Mouse (Mus musculus) neural tube, embryonic 11.5 days (tissue): ENCODE measurements around the gene Pip4k2b. TPM values are rescaled to one million over a fixed set of nuclear protein-coding genes. Genes with fewer than 3 reads are reported as not detected.

ENCODE experiments used
- ATAC-seq: fragments of 200-750 bp; cut with Nextera tagmentation; 2 replicates; pipeline ENCODE4 v1.8.0; 2017; ENCODE audit warnings: moderate number of reproducible peaks, mild to moderate bottlenecking, moderate TSS enrichment, moderate library complexity; ENCODE audit not compliant: insufficient read depth, low FRiP score, low TSS enrichment
- DNase-seq: peaks from one replicate; pipeline ENCODE4 v3.0.0-alpha.2; 2015; ENCODE audit warnings: low spot score
- H3K27ac ChIP-seq: fragments of 300-500 bp; sonication (generic); 2 replicates; pipeline ENCODE4 v1.5.1; 2014; ENCODE audit warnings: low read depth, mild to moderate bottlenecking, low read length
- H3K27me3 ChIP-seq: fragments of 300-500 bp; sonication (generic); 2 replicates; pipeline ENCODE4 v1.6.1; 2014; ENCODE audit warnings: mild to moderate bottlenecking, low read length, mixed read lengths; ENCODE audit not compliant: control insufficient read depth, insufficient read depth
- H3K36me3 ChIP-seq: fragments of 300-500 bp; sonication (generic); 2 replicates; pipeline ENCODE4 v1.6.1; 2014; ENCODE audit warnings: mild to moderate bottlenecking, low read length, moderate library complexity, mixed read lengths; ENCODE audit not compliant: control insufficient read depth, insufficient read depth
- H3K4me1 ChIP-seq: fragments of 300-500 bp; sonication (generic); 2 replicates; pipeline ENCODE4 v1.6.1; 2014; ENCODE audit warnings: low read length, mixed read lengths; ENCODE audit not compliant: control insufficient read depth, insufficient read depth
- H3K4me2 ChIP-seq: fragments of 300-500 bp; sonication (generic); 2 replicates; pipeline ENCODE4 v1.6.1; 2014; ENCODE audit warnings: low read depth, mild to moderate bottlenecking, moderate library complexity
- H3K4me3 ChIP-seq: fragments of 300-500 bp; sonication (generic); 2 replicates; pipeline ENCODE4 v1.5.1; 2014; ENCODE audit warnings: low read depth, low read length
- H3K9ac ChIP-seq: fragments of 300-500 bp; sonication (generic); 2 replicates; pipeline ENCODE4 v1.6.1; 2014; ENCODE audit warnings: mild to moderate bottlenecking, low read length
- H3K9me3 ChIP-seq: fragments of 300-500 bp; sonication (generic); 2 replicates; pipeline ENCODE4 v1.6.1; 2016; ENCODE audit warnings: low read length; ENCODE audit not compliant: control insufficient read depth
- WGBS: fragments of 180-500 bp; shearing (Covaris S2); extraction: QIAGEN DNeasy Blood & Tissue Kit; methylation state at CpG from one replicate; pipeline ENCODE4 v1.1.7; 2014; 5-methylcytosine and 5-hydroxymethylcytosine counted together
- polyA plus RNA-seq: library from polyadenylated mRNA; unstranded; fragments of >200 nt; fragmentation: Nextera tagmentation; extraction: Ambion mirVana; gene quantifications from 2 replicates; pipeline ENCODE4 v1.2.1, GENCODE M21; 2014

Pip4k2b gene
- polyA plus RNA-seq, 1 experiment from 2014 or later, result 2.8 TPM

DNA sequence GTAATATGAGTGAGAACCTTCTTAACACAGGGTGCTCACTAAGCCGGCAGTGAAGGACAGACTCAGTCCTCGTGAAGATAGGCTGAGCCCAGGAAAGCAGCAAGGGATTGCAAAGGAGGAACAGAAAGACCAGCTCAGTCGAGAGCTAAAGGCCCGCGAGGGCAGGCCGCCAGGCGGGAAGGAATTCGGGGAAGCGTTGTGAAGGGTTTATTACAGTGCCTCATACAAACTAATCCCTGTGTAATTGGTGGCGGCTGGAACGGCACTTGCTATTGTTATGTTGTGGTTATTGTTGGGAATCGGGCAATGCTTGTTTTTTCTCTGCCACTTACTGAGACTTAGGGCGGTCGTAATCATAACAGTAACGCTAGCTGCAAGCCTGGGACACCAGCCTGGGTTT is 67.1 kb downstream of the Pip4k2b start:
- Histone ChIP-seq H3K9ac (no peak overlapping the region), H3K27ac (no peak overlapping the region), H3K36me3 (peaks cover 29% of the 10 kb centered on the region), H3K4me1 (0 out of 2 replicates have a peak, but pooled peaks cover 2% of the 10 kb centered on the region), H3K4me3 (no peak overlapping the region), H3K4me2 (no peak overlapping the region), H3K9me3 (no peaks in the 10 kb centered on the region), H3K27me3 (no peaks in the 10 kb centered on the region)
- 45% methylated on average over 15 of the region's 15 CpGs for WGBS
- no peak for ATAC-seq
- no peak for DNase-seq

DNA sequence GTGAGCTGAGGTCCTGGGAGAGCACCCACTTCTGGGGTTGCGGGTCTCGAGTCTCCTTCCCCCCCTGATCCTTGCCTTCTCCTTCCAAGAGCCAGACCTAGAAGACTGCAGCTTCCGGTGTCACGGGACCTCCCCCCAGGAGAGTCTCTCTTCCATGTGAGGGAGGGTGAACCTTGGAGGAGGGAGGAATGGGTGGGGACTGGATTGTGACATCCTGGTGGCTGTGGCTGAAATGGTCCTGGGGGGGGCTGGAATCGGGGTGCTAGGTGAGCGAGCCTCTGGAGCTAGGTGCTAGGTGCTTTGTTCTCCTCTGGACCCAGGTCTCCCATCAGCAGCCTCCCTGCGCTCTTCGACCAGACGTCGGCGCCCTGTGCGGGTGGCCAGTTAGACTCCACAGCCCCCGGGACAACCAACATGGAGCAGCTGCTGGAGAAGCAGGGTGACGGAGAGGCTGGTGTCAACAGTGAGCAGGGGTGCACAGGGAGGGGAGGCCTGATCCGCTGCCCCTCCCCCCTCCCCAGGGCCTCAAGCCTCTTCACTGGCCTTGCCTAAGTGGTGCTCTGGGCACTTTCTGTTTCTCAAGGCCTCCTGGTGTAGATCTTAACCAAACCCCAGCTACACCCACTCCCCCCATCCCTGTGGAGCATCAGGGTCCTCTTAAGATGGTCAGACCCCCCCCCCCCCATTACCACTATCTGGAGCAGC is 68.3 kb downstream of the Pip4k2b start:
- peaks cover 31% of the 10 kb centered on the region for H3K36me3 ChIP-seq
- no peak overlapping the region for H3K4me2 ChIP-seq
- H3K27ac ChIP-seq, result no peak overlapping the region
- H3K9me3 ChIP-seq, result no peaks in the 10 kb centered on the region
- 87% methylated on average over 14 of the region's 15 CpGs for WGBS
- no peak overlapping the region for H3K4me3 ChIP-seq
- H3K27me3 ChIP-seq, result no peaks in the 10 kb centered on the region
- no peak for DNase-seq
- no peak overlapping the region for H3K9ac ChIP-seq
- H3K4me1 ChIP-seq, result 0 out of 2 replicates have a peak, but pooled peaks cover 2% of the 10 kb centered on the region
- no peak for ATAC-seq

DNA sequence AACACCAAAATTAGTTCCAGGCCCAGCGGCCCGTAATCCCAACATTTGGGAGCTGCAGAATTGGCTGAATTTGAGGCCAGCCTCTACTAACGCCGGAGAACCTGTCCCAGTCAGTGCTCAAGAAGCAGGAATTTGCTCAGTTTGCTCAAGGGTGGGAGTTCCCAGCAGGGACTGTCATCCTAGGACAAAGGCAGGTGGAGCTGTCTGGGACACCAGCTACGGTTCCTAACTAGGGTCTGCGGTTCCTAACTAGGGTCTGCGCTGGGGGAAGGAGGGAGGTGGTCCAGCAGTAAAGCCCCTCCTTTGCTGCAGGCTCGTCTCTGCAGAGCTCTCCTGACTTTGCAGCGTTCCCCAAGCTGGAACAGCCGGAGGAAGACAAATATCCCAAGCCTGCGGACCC is 71.4 kb downstream of the Pip4k2b start:
- ATAC-seq (no peak), DNase-seq (no peak)
- H3K9me3 ChIP-seq, result no peaks in the 10 kb centered on the region
- 94% methylated on average over 11 of the region's 11 CpGs for WGBS
- H3K4me1 ChIP-seq, result 0 out of 2 replicates have a peak, but pooled peaks cover 2% of the 10 kb centered on the region
- H3K27me3 ChIP-seq, result no peaks in the 10 kb centered on the region
- H3K27ac ChIP-seq, result no peak overlapping the region
- H3K4me3 ChIP-seq, result no peak overlapping the region
- no peak overlapping the region for H3K9ac ChIP-seq
- no peak overlapping the region for H3K4me2 ChIP-seq
- H3K36me3 ChIP-seq, result peaks cover 22% of the 10 kb centered on the region

DNA sequence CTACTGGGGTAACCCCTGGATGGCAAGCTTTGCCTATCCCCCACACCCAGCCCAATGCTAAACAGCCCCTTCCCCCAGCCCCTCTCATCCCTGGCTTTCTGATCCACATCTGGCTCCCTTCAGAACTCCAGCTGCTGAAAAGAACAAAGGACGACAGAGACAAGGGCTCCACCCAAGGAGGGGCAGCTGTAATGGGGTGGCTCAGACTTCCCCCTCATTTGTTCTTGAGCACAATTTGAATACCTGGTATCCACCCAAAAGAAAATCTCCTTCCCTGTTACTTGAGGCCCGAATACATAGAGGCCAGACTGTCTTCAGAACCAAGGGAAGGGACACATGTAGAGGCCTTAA is 73.4 kb downstream of the Pip4k2b start:
- Histone ChIP-seq H3K4me1 (no peaks in the 10 kb centered on the region), H3K9me3 (no peaks in the 10 kb centered on the region), H3K9ac (no peak overlapping the region), H3K36me3 (peaks cover 23% of the 10 kb centered on the region), H3K4me2 (no peak overlapping the region), H3K27ac (no peak overlapping the region), H3K4me3 (no peak overlapping the region), H3K27me3 (no peaks in the 10 kb centered on the region)
- ATAC-seq, result no peak
- 50% methylated on average over 2 of the region's 2 CpGs for WGBS
- no peak for DNase-seq

DNA sequence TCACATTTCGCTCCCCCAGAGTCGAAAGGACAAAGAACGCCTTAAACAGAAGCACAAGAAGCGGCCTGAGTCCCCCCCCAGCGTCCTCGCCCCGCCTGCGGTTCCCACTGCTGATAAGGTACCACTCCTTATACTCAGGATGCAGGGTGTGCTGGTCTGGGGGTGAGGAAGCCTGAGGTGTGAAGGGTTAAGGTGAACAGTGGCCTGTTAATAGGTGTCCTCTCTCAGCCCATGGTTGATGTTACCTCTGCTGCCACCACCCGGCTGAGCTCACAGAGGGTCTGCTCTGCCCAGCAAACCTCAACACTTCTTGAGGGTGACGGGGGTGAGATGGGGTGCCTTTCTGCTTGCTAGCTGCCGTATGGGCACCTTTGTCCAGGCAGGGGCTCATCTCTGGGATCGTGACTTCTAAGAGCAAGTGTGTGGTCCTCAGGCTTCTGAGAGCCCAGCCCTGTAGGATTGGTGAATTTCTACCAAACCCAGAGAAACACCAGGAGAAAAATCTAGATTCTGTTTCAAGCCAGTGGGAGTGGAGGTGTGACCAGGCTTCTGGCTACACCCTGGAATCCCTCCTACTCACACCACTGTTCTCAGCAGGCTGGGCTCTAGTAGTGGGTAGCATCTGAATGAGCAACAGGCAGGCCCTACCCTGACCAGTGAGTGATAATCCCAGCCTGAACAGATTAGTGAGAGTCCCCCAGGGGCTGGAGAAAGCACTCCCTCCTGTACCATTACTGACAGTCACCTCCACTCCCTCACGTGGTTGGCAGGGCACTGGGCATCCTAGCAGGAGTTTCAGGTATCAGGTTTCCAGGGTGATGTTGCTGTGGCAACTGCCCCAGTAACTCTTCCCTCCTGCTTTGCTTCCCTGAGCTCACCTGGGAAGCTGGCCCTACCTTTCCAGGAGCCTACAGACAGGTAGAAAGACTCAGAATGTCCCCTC is 74.0 kb downstream of the Pip4k2b start:
- WGBS, result 80% methylated on average over 13 of the region's 13 CpGs
- no peaks in the 10 kb centered on the region for H3K9me3 ChIP-seq
- no peak for DNase-seq
- no peaks in the 10 kb centered on the region for H3K4me1 ChIP-seq
- peaks cover 23% of the 10 kb centered on the region for H3K36me3 ChIP-seq
- no peak overlapping the region for H3K27ac ChIP-seq
- H3K4me3 ChIP-seq, result no peak overlapping the region
- H3K27me3 ChIP-seq, result no peaks in the 10 kb centered on the region
- no peak overlapping the region for H3K9ac ChIP-seq
- H3K4me2 ChIP-seq, result no peak overlapping the region
- ATAC-seq, result no peak

DNA sequence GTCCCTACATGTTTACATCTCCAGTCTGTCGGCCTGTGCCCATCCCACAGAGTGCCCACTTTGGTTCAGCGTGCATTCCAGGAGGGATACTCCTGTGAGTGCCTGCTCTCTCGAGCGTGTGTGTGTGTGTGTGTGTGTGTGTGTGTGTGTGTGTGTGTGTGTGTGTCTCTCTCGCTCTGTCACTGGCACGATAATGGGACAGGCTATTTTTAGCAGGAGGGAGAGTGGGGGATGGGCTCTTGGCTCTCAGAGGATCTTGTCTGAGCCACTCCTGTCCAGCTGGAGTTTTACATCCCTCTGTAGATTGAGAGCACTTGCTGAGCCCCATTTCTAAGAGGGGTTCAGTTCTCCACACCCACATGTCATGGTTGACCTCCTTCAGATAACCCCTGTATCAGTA is 74.7 kb downstream of the Pip4k2b start:
- H3K4me3 ChIP-seq, result no peak overlapping the region
- peaks cover 1% of the 10 kb centered on the region; the same call in 1 of the 2 replicates for H3K4me1 ChIP-seq
- 60% methylated on average over 6 of the region's 6 CpGs for WGBS
- ATAC-seq, result no peak
- no peak overlapping the region for H3K9ac ChIP-seq
- no peaks in the 10 kb centered on the region for H3K27me3 ChIP-seq
- H3K4me2 ChIP-seq, result no peak overlapping the region
- H3K9me3 ChIP-seq, result no peaks in the 10 kb centered on the region
- peak; percentile 14 for DNase-seq
- peaks cover 23% of the 10 kb centered on the region for H3K36me3 ChIP-seq
- H3K27ac ChIP-seq, result no peak overlapping the region

DNA sequence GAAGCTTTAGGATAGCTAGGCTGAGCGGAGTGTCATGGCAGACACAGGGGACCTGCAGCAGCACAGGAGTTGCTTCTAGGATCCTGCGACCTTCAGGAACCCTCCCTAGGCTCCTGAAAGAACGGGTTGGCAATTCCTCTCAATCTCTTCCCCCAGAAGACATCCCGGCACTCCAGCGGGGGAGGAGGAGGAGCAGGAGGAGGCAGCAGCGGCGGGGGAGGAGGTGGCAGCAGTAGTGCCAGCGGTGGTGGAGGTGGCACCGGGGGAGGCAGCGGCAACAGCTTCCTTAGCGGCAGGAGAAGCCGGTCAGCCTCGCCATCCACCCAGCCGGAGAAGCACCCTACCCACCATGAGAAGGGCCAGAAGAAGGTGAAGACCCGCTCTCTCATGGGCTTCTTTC is 75.2 kb downstream of the Pip4k2b start:
- Histone ChIP-seq H3K9me3 (no peaks in the 10 kb centered on the region), H3K9ac (no peak overlapping the region)

DNA sequence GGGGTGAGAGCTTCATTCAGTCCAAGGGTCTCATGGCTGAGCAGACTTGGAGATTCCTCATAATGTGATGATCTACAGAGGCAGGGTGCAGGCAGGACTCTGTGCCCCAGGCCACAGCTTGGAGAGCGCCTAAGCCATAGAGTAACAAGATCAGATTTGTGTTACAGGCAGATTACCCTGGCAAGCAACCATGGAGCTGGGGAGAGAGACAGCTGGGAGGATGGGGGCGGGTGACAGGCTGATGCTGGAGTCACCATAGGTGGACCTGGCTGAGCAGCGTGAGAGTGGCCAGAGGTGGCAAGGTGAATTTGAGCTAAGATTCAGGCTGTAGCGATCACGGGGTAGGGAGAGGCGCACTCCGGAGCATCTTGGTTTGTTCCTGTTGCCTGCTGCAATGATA is 76.3 kb downstream of the Pip4k2b start:
- H3K4me2 ChIP-seq, result no peak overlapping the region
- H3K27ac ChIP-seq, result no peak overlapping the region
- H3K27me3 ChIP-seq, result no peaks in the 10 kb centered on the region
- ATAC-seq (no peak), DNase-seq (no peak)
- H3K36me3 ChIP-seq, result peaks cover 9% of the 10 kb centered on the region
- H3K4me1 ChIP-seq, result peaks cover 4% of the 10 kb centered on the region; the same call in 1 of the 2 replicates
- H3K9me3 ChIP-seq, result no peaks in the 10 kb centered on the region
- H3K4me3 ChIP-seq, result no peak overlapping the region
- 95% methylated on average over 7 of the region's 7 CpGs for WGBS
- H3K9ac ChIP-seq, result no peak overlapping the region

More for the DNA sequence above, 75.2 kb downstream of the Pip4k2b start:
- Histone ChIP-seq H3K27ac (no peak overlapping the region), H3K4me3 (no peak overlapping the region), H3K36me3 (peaks cover 19% of the 10 kb centered on the region), H3K4me1 (peaks cover 4% of the 10 kb centered on the region; the same call in 1 of the 2 replicates), H3K27me3 (no peaks in the 10 kb centered on the region), H3K4me2 (no peak overlapping the region)
- WGBS, result 67% methylated on average over 15 of the region's 15 CpGs
- ATAC-seq (no peak), DNase-seq (no peak)
